Mouse (Mus musculus) CH12.LX (cell line): ENCODE measurements around the gene Esrra. TPM values are rescaled to one million over a fixed set of nuclear protein-coding genes. Genes with fewer than 3 reads are reported as not detected.

Experiments
- DNase-seq: peaks from one replicate; pipeline ENCODE4 v3.0.0-alpha.2; 2013; ENCODE audit errors: extremely low read depth
- H3K27ac ChIP-seq: 2 replicates; pipeline ENCODE4 v1.5.1; 2012; ENCODE audit warnings: low read depth, mild to moderate bottlenecking, control low read depth, moderate library complexity; ENCODE audit not compliant: insufficient read depth
- H3K27me3 ChIP-seq: replicated peaks from 2 replicates; pipeline ENCODE3; 2012; ENCODE audit warnings: inconsistent platforms
- H3K36me3 ChIP-seq, 2 experiments: replicated peaks in 1 of 2; 2 replicates each; pipeline versions ENCODE3 to v1.6.1; 2012; ENCODE audit warnings: inconsistent platforms in 1 of 2, low read length in 1 of 2, mild to moderate bottlenecking in 1 of 2, mixed read lengths in 1 of 2, moderate library complexity in 1 of 2; ENCODE audit not compliant: control insufficient read depth in 1 of 2, insufficient read depth in 1 of 2
- H3K4me1 ChIP-seq, 2 experiments: 2 replicates each; pipeline ENCODE4 v1.6.1; 2012; ENCODE audit warnings: inconsistent platforms in 1 of 2, moderate library complexity in 1 of 2; ENCODE audit not compliant: insufficient read depth in 2 of 2, control insufficient read depth in 1 of 2
- H3K4me2 ChIP-seq: 2 replicates; pipeline ENCODE4 v1.6.1; 2012; ENCODE audit warnings: low read depth, mild to moderate bottlenecking, control low read depth; ENCODE audit not compliant: poor library complexity, insufficient read depth, severe bottlenecking
- H3K4me3 ChIP-seq, 3 experiments: fragments of 150-350 bp in 1 of 3; sonication (generic) in 1 of 3; replicated peaks in 1 of 3; 2 replicates each; pipeline versions ENCODE3 to v1.5.1; 2011 to 2012; ENCODE audit warnings: low read depth in 2 of 3, low read length in 2 of 3, mild to moderate bottlenecking in 2 of 3, moderate library complexity in 2 of 3, control low read depth in 1 of 3, improper control_type of control experiment in 1 of 3, inconsistent platforms in 1 of 3, mixed read lengths in 1 of 3; ENCODE audit not compliant: poor library complexity in 1 of 3
- H3K79me2 ChIP-seq: replicated peaks from 2 replicates; pipeline ENCODE4 v1.6.1; 2012; ENCODE audit warnings: mild to moderate bottlenecking, moderate library complexity; ENCODE audit not compliant: control insufficient read depth, poor library complexity, insufficient read depth, severe bottlenecking; ENCODE audit errors: extremely low read depth
- H3K9ac ChIP-seq: 2 replicates; pipeline ENCODE4 v1.6.1; 2012; ENCODE audit warnings: low read depth, mild to moderate bottlenecking, control low read depth, moderate library complexity; ENCODE audit not compliant: insufficient read depth
- H3K9me3 ChIP-seq: replicated peaks from 2 replicates; pipeline ENCODE3; 2012; ENCODE audit warnings: low read length, inconsistent platforms, mixed read lengths
- CHD1 ChIP-seq: IDR thresholded peaks from 2 replicates; pipeline ENCODE4 v1.6.1; 2012; ENCODE audit warnings: low read depth, low read length, improper control_type of control experiment, inconsistent platforms
- CHD2 ChIP-seq: IDR thresholded peaks from 2 replicates; pipeline ENCODE4 v1.6.1; 2011; ENCODE audit warnings: low read length, improper control_type of control experiment
- CTCF ChIP-seq, 2 experiments: IDR thresholded peaks in 1 of 2; conservative IDR thresholded peaks in 1 of 2; 2 replicates each; pipeline ENCODE4 v1.5.1; 2011 to 2012; ENCODE audit warnings: low read depth in 2 of 2, low read length in 2 of 2, improper control_type of control experiment in 1 of 2, inconsistent platforms in 1 of 2, mild to moderate bottlenecking in 1 of 2, moderate library complexity in 1 of 2
- E2F4 ChIP-seq: IDR thresholded peaks from 2 replicates; pipeline ENCODE4 v1.6.1; 2011; ENCODE audit warnings: low read depth, low read length, improper control_type of control experiment; ENCODE audit not compliant: insufficient replicate concordance
- EP300 ChIP-seq: IDR thresholded peaks from 2 replicates; pipeline ENCODE4 v1.6.1; 2011; ENCODE audit warnings: low read length, improper control_type of control experiment
- ETS1 ChIP-seq: conservative IDR thresholded peaks from 2 replicates; pipeline ENCODE4 v1.6.1; 2012; ENCODE audit warnings: low read depth, mild to moderate bottlenecking, inconsistent platforms, low read length, improper control_type of control experiment, moderate library complexity
- GABPA ChIP-seq: IDR thresholded peaks from 2 replicates; pipeline ENCODE4 v1.6.1; 2012; ENCODE audit warnings: low read depth, low read length, improper control_type of control experiment, inconsistent platforms; ENCODE audit not compliant: insufficient replicate concordance
- JUN ChIP-seq: IDR thresholded peaks from 2 replicates; pipeline ENCODE4 v1.6.1; 2011; ENCODE audit warnings: low read depth, mild to moderate bottlenecking, low read length, improper control_type of control experiment, moderate library complexity; ENCODE audit not compliant: insufficient read depth
- MAX ChIP-seq: IDR thresholded peaks from 2 replicates; pipeline ENCODE4 v1.6.1; 2011; ENCODE audit warnings: low read length, improper control_type of control experiment
- MAZ ChIP-seq: IDR thresholded peaks from 2 replicates; pipeline ENCODE4 v1.6.1; 2012; ENCODE audit warnings: low read depth, mild to moderate bottlenecking, inconsistent platforms, low read length, improper control_type of control experiment, moderate library complexity
- MXI1 ChIP-seq: IDR thresholded peaks from 2 replicates; pipeline ENCODE4 v1.6.1; 2011; ENCODE audit warnings: mild to moderate bottlenecking, low read depth, low read length, improper control_type of control experiment
- NELFE ChIP-seq: IDR thresholded peaks from 2 replicates; pipeline ENCODE4 v1.6.1; 2011; ENCODE audit warnings: low read depth, low read length, improper control_type of control experiment
- NRF1 ChIP-seq: IDR thresholded peaks from 2 replicates; pipeline ENCODE4 v1.6.1; 2014; ENCODE audit warnings: low read depth, mild to moderate bottlenecking, inconsistent platforms, low read length, improper control_type of control experiment, moderate library complexity
- POLR2A ChIP-seq: IDR thresholded peaks from 2 replicates; pipeline ENCODE4 v1.6.1; 2011; ENCODE audit warnings: low read depth, mild to moderate bottlenecking, improper control_type of control experiment, low read length
- RAD21 ChIP-seq: IDR thresholded peaks from 2 replicates; pipeline ENCODE4 v1.6.1; 2011; ENCODE audit warnings: low read depth, mild to moderate bottlenecking, low read length, improper control_type of control experiment, moderate library complexity
- SMC3 ChIP-seq: IDR thresholded peaks from 2 replicates; pipeline ENCODE4 v1.6.1; 2011; ENCODE audit warnings: low read depth, low read length, improper control_type of control experiment
- ZC3H11A ChIP-seq: IDR thresholded peaks from 2 replicates; pipeline ENCODE4 v1.6.1; 2012; ENCODE audit warnings: low read depth, mild to moderate bottlenecking, inconsistent platforms, low read length, improper control_type of control experiment
- ZMIZ1 ChIP-seq: IDR thresholded peaks from 2 replicates; pipeline ENCODE4 v1.6.1; 2012; ENCODE audit warnings: low read depth, mild to moderate bottlenecking, inconsistent platforms, low read length, improper control_type of control experiment
- dilution Hi-C: fragments of 300-500 bp; cut with MboI; formaldehyde crosslinking; loops from 2 replicates; pipeline ENCODE4 v1.14.3; 2020; ENCODE audit warnings: low sequenced_read_pairs; ENCODE audit not compliant: extremely low pct_unique_long_range_greater_than_20kb, extremely low pct_ligation_motif_present
- in situ Hi-C: fragments of 300-500 bp; cut with MboI; formaldehyde crosslinking; loops from 3 replicates; pipeline ENCODE4 v1.14.3; 2019; ENCODE audit warnings: low sequenced_read_pairs, low pct_ligation_motif_present, low pct_unique_long_range_greater_than_20kb, mixed read lengths
- polyA plus RNA-seq: library from polyadenylated mRNA; unstranded; fragments of >175 nt; gene quantifications from 2 replicates; pipeline ENCODE4 v1.2.1, GENCODE M21; 2012; ENCODE audit warnings: low read depth; ENCODE audit not compliant: insufficient read length
- total RNA-seq, 2 experiments: library from RNA; depleted of rRNA; stranded (reverse); fragments of 300-350 nt in 1 of 2; fragments of >200 nt in 1 of 2; gene quantifications; 2 replicates each; pipeline ENCODE4 v1.2.3; 2012 to 2014

The Esrra gene
- total and polyA plus RNA-seq, 3 experiments: 13.6 to 28.7 (median 15.6) TPM

DNA sequence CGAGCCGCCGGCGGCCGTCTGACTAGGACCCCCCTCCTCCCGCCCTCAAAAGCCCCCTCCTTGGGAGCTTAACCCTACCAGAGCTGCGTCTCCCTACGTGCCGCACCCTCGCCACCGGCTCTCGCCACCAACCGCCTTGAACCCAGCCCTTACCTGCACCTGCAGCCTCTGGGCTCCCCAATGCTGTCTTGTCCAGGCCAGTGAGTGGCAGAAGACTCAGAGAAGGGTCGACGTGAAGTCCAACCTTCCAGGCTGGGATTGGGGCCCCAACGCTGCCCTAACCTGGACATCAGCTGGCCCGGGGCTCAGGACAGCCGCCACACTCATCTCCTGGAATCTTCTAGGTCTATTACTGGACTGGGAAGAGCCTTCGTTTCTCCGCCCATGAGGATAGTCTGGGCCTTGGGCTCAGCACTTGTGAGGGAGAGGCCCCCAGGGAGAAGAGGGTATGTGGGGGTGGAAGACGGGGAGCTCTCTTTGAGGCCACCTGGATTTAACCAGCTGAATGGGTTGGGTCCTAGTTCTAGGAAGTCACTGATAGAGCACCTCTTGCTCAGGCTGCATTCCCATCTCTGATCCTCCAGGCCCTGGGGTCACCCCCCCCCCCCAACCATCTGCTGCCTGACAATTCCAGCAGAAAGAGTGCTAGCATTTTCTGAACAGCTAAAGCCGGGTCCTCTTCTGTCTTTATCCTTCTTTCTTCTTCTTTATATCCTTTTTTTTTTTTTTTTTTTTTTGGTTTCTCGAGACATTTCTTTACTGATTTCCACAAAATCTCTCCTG is 12.8 kb upstream of the Esrra start, which contains the start of gene Kcnk4:
Kcnk4 (minus strand) TSS at position 321 of the 783 bp plus-strand sequence.
- no peak within 1 kb of the TSS for H3K27ac ChIP-seq
- H3K79me2 ChIP-seq: no peaks in the 10 kb centered on the region
- no peaks in the 10 kb centered on the region for H3K27me3 ChIP-seq
- no peaks in the 10 kb centered on the region for H3K9me3 ChIP-seq
- TF ChIP-seq MXI1 (no peak), NRF1 (no peak), SMC3 (no peak), CHD1 (no peak), MAZ (no peak), ZC3H11A (no peak), ZMIZ1 (no peak), MAX (no peak), RAD21 (no peak), CHD2 (no peak), CTCF (conservative IDR thresholded peaks at IDR 0.05 in 1 of 2, IDR thresholded peaks at IDR 0.05 in 1 of 2; ENCODE audit: low read depth in 2 of 2, low read length in 2 of 2) (no peak)
- H3K4me2 ChIP-seq: no peak within 1 kb of the TSS
- in situ Hi-C loops (no loop called here), dilution Hi-C loops (no loop called here)
- H3K36me3 ChIP-seq: peaks cover 0 to 11% of the 10 kb centered on the region in 2 experiments
- peaks cover 0 to 4% of the 10 kb centered on the region in 2 experiments; a peak in 2 of 4 replicates for H3K4me1 ChIP-seq
- no peak within 1 kb of the TSS for H3K4me3 ChIP-seq
- DNase-seq: no peak
- no peak within 1 kb of the TSS for H3K9ac ChIP-seq

DNA sequence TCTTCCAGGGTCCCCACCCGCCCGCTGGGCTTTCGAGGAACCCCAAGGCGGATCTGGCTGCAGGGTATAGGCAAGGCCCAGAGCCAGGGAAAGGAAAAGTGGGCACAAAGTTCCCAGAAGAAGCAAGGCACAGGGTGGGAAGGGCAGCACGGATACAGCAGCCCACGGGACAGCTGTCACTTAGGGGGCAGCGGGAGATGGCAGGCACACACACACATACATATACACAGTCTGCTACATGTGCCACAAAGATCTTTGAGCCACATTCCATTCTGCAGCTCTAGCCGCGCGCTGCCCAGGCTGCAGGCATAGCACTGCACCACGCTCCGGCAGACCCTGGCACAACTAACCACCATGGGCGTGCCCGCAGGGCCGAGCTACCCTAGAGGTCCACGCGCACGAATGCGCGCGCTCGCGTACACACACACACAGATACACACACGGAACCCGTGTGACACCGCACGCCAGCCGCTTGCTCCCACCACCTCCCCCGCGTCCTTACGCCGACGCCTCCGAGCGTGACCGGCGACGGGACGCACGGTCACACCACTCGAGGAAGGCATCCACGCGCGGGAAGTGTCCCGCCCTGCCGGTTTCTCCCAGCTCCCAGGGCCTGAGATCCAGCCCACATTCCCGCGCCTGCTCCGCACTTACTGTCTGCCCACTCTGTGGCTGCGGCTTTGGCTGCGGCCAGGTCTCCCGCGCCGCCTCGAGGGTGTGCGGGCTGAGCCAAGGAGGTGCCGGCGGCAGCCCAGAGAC is 12.0 kb upstream of the Esrra start:
- no peak for DNase-seq
- no peak overlapping the region for H3K4me3 ChIP-seq
- TF ChIP-seq ETS1: no peak
- TF ChIP-seq JUN: no peak
- TF ChIP-seq POLR2A: no peak
- TF ChIP-seq MAZ: no peak
- TF ChIP-seq E2F4: no peak
- TF ChIP-seq EP300: no peak
- TF ChIP-seq GABPA: no peak
- no peak for TF ChIP-seq NELFE
- TF ChIP-seq MXI1: no peak
- no peaks in the 10 kb centered on the region for H3K9me3 ChIP-seq
- no peak overlapping the region for H3K4me2 ChIP-seq
- in situ Hi-C loops (no loop called here), dilution Hi-C loops (no loop called here)
- H3K36me3 ChIP-seq: peaks cover 0 to 11% of the 10 kb centered on the region in 2 experiments
- no peak overlapping the region for H3K9ac ChIP-seq
- no peaks in the 10 kb centered on the region for H3K79me2 ChIP-seq
- no peaks in the 10 kb centered on the region for H3K27me3 ChIP-seq
- H3K4me1 ChIP-seq: peaks cover 0 to 4% of the 10 kb centered on the region in 2 experiments; a peak in 2 of 4 replicates
- no peak overlapping the region for H3K27ac ChIP-seq
